Mouse (Mus musculus) A20 (cell line): ENCODE measurements around the gene Fhit.

Experiments used
- DNase-seq: peaks from one replicate; pipeline ENCODE4 v3.0.0-alpha.2; 2011; ENCODE audit warnings: low read depth, low spot score

The Fhit gene

GRCm38 (mm10) chr14:10526800-10527199 lies 635.0 kb downstream of the Fhit start:
- DNase-seq: no peak

DNA sequence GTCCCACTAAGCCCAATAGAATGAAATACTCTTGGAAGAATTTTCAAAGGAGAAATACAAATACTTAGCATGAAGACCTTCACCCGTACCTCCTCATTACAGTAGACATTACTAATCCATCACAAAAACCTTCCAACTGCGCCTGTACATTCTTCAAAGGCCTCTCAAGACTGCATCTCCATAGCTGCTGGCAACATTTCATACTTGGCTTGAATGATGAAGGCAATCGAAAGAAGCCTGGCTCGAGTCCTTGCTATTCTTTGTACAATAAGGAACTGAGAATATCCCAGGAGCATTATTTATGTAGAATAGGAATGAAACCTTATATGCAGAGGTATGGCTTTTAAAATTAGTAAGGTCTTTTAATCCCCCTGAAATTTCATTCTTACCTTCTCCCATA lies 636.0 kb downstream of the Fhit start:
- DNase-seq: no peak

DNA sequence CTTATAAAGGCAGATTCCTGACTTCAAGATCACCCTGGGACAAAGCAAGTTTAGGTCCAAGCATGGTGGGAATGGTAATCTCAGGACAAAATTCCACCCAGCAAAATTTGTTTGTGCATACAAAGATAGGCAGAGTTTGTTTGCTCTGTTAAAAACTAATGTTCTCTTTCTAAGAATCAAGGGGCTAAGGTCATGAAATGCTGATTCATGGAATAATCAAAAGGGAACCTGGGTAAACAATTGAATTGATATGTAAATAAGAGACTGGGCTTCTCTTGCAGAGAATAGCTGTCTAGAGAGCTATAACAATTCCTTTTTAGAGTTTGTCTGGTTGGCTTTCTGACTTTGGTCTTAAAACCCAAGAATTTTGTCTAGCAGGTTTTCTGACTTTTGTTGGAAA lies 647.8 kb downstream of the Fhit start:
- DNase-seq: no peak

- DNase-seq: no peak
Measured at GRCm38 (mm10) chr14:10509252-10509651, 652.6 kb downstream of the Fhit start.

GRCm38 (mm10) chr14:10507560-10507959 lies 654.3 kb downstream of the Fhit start:
- no peak for DNase-seq

DNA sequence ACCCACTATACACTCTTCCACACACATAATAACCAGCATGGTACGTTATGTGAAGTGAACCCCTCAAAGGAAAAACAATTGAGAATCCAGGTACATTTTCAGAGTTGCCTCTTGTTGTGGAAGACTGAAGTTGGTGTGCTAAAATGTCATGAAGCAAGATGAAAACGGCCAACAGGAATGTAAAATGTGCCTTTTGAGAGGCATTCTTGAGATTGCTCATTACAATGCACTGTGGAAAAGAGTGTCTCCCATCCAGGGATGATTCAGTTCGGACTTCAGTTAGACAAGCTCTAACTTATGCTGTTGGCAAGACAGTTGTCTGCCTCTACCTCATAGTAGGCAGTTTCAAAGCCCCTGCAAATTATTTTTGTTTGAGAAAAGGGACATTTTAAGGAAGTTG lies 676.0 kb downstream of the Fhit start:
- DNase-seq: no peak

GRCm38 (mm10) chr14:10482851-10483613 lies 678.8 kb downstream of the Fhit start:
- no peak for DNase-seq

GRCm38 (mm10) chr14:10481370-10481769 lies 680.5 kb downstream of the Fhit start:
- no peak for DNase-seq

DNA sequence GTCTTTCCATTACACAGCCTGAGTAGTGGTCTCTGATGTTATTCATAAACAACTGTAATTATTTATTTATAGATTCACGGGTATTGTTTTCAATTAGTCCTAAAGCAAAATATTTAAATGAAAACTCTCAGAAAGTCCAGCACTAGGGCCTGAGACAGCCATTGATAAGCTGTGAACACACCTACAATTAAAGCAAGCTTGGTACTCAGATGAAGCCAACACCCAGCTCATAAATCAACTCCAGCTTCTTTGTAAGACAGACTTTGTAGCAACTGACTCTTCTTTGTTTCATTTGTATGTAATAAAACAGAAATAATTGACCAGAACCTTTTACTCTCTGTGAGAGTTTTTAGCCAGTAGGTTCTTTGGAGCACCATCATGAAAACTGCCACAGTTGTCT lies 681.2 kb downstream of the Fhit start:
- DNase-seq: no peak

- peak; percentile 97 for DNase-seq
Measured at GRCm38 (mm10) chr14:10453001-10453861, 708.6 kb downstream of the Fhit start.

GRCm38 (mm10) chr14:10452234-10452633 lies 709.6 kb downstream of the Fhit start:
- no peak for DNase-seq

- DNase-seq: no peak
Measured at GRCm38 (mm10) chr14:10445360-10445759, 716.5 kb downstream of the Fhit start.

DNA sequence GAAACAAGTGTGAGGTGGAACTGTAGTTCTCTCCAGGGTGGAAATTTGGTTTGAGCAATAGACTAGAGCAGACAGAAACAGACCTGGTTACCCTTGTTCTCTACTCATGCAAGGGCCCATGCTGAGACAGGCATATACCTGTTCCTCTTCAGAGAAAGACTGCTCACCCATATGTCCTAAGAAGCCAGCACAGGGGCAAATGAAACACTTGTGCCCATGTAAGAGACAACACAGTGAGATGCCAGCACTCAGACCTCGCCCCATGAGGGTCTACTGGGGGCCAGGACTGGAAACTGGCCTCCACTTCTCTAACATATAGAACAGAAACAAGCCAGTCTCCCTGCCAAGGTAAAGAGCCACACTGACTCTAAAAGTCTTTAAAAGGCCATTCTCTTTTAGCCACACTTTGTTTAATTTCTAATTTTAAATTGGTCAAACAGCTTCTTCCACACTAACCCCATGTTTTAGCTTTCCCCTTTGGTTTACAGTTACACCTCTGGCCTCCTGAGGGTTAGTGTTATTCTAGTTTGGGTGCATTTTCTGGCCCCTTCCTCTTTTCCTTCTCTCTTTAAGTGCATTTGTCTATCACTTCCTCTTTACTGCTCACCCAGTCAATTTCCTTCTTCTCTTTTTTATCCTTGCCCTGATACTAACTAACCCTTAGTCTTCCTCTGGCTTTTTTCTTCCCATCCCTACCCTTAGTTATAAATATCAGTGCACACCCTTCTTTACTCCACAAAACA lies 722.7 kb downstream of the Fhit start:
- peak; percentile 82 for DNase-seq

GRCm38 (mm10) chr14:10436193-10436592 lies 725.6 kb downstream of the Fhit start:
- no peak for DNase-seq

DNA sequence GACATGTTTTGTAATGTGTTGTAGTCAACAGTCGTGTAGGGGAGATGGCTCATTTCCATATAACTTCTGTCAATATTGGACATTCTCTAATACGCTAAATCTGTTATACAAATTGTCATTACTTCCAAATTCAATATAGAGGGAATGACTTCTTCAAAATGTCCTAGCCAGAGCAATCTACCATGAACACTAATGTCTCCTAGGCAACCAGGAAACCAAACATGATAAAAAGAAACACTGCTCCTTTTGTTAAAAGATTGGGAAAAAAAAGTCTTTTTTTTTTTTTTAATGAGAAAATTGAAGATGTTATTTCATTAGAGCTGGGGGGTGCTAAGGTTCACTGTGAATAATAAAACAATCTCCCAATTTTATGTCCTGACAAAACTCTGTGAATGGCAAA lies 729.3 kb downstream of the Fhit start:
- DNase-seq: no peak

GRCm38 (mm10) chr14:10430396-10431000 lies 731.3 kb downstream of the Fhit start:
- peak; percentile 87 for DNase-seq

DNA sequence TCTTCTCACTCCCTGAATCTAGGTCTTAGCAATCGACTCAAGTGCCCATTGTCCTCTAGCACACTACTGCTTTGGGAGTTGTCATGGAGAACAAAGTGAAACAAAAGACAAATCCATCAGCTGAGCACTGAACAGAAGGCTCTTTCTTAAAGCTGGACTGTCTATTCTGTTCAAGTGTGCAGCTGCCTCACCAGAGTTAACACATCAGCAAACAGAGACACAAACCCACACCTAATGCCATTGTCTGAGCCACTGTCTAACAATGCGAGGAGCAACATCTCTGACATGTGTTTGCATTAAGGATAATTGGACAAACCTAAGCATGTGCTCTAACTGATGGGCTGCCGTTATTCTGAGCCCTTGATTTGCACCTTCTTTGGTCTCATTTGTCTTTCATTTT lies 738.3 kb downstream of the Fhit start:
- no peak for DNase-seq

GRCm38 (mm10) chr14:10422261-10422660 lies 739.6 kb downstream of the Fhit start:
- no peak for DNase-seq

DNA sequence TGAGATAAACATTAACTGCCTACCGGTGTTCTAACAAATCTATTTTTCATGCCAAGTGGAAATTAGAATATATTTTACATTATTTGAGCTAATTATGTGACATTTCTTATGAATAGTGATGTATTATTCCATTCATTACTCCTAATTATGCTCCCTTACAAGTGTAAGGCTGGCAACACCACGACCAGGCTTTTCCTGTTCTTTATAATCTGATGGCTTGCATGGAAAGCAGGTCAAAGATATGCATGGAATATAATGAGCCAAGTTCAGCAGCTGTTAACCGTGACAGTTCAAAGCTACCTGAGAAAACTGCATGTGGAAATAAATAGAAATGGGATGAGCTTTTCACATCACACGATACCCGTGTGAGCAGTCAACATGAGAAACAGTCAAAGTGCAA lies 746.8 kb downstream of the Fhit start:
- DNase-seq: no peak

GRCm38 (mm10) chr14:10409306-10409962 lies 752.4 kb downstream of the Fhit start:
- DNase-seq: no peak

- no peak for DNase-seq
Measured at GRCm38 (mm10) chr14:10405346-10405745, 756.5 kb downstream of the Fhit start.
